Mouse (Mus musculus): ENCODE measurements at regions not wholly inside any gene's neighbourhood (a gene's known extent, or its start where the extent isn't known, plus 50 kb on each side); places are given as distances from the start of the nearest gene placed in this dataset.
"Not testable (repeated sequence)": the region's sequence is repeated elsewhere in the genome, so short reads cannot be mapped to it uniquely, and the experiment has no call there.

GRCm38 (mm10) chr12:92884014-92884413 lies 1035.1 kb upstream of the Sel1l start:
- DNase-seq (ENCODE audit: low spot score), result not testable (repeated sequence)

- not testable (repeated sequence) for DNase-seq (ENCODE audit: low spot score)
These were observed 1034.1 kb upstream of the Sel1l start for GRCm38 (mm10) chr12:92883091-92883490.

DNA sequence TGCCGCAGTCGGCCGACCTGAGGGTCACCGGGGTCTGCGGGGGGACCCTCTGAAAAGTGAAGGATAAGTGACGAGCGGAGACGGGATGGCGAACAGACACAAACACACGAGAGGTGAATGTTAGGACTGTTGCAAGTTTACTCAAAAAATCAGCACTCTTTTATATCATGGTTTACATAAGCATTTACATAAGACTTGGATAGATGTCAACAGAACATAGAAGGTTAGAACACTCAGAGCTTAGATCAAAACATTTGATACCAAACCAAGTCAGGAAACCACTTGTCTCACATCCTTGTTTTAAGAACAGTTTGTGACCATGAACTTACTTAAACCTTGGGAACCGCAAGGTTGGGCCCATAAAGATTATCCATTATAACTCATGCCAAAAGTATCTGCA lies 1033.6 kb upstream of the Sel1l start:
- not testable (repeated sequence) for DNase-seq (ENCODE audit: low spot score)

GRCm38 (mm10) chr12:92873602-92874001 lies 1024.6 kb upstream of the Sel1l start:
- DNase-seq (ENCODE audit: low spot score), result no peak

DNA sequence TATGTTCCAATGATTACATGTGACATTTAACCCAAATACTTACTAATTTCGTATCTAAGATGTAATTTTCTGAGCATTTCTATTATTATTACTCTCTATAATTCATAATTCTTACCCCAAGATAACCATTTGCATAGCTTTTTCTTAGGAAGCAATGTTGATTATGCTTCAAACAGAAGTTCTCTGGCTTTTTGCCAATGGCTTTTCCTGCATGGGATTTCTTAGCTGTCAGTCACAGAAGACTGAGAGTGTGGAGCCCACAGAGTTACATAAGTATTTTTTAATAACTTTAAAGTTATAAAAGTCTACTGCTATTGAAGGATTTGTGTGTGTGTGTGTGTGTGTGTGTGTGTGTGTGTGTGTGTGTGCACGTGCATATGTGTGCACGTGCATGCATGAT lies 1020.4 kb upstream of the Sel1l start:
- DNase-seq (ENCODE audit: low spot score), result no peak

GRCm38 (mm10) chr12:92823090-92823786 lies 974.3 kb upstream of the Sel1l start:
- DNase-seq (ENCODE audit: low spot score), result no peak

GRCm38 (mm10) chr12:92818610-92819009 lies 969.7 kb upstream of the Sel1l start:
- no peak for DNase-seq (ENCODE audit: low spot score)

DNA sequence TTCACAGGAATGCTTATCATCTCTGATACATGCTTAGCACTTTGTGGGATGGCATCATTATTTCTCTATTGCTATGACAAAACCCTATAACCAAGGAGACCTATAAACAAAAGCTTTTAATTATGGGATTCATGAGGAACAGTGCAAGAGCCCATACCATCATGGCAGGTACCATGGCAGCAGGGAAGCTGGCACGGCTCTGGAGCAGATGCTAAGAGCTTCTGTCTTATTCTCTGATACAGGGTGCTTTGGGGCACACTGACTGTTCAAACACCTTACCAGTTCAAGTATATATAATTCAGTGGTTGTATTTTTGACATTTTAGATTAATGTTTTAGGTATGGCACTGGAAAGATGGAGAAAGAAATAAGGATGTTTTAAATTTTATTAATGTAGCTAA lies 952.2 kb upstream of the Sel1l start:
- DNase-seq (ENCODE audit: low spot score), result no peak

DNA sequence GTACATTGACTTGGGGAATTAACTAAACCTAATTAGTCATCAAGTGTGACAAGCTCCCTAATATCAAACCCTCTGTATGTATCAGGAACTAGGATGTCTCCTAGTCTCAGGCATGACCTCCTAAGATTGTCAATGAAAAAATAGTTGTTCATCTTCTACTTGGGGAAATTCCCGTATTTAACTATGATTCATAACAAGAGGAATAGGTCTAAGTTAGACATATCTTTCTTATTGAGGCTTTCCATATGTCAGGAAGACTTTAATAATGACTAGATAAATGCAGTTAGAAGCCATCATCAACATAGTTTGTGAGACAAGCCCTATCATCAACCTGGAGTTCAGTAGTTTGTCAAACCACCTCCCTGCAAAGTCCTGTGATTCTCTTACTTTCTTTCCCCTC lies 934.4 kb upstream of the Sel1l start:
- no peak for DNase-seq (ENCODE audit: low spot score)

GRCm38 (mm10) chr12:92779695-92780292 lies 930.8 kb upstream of the Sel1l start:
- DNase-seq (ENCODE audit: low spot score), result no peak

- no peak for DNase-seq (ENCODE audit: low spot score)
These were observed 926.7 kb upstream of the Sel1l start for GRCm38 (mm10) chr12:92775668-92776067.

GRCm38 (mm10) chr12:92748576-92748975 lies 899.6 kb upstream of the Sel1l start:
- no peak for DNase-seq (ENCODE audit: low spot score)

DNA sequence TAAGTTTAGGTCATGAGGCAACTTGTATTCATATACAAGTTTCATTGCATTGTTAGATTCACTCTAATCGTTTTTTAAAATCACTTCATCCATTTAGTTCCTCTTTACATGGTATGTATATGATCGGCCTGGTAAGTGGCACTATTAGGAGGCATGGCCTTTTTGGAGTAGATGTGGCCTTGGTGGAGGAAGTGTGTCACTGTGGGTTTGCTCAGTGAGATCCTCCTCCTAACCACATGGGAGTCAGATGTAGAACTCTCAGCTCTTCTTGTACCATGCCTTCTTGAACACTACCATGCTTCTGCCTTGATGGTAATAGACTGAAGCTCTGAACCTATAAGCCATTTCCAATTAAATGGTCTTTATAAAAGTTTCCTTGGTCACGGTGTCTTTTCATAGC lies 891.9 kb upstream of the Sel1l start:
- no peak for DNase-seq (ENCODE audit: low spot score)

DNA sequence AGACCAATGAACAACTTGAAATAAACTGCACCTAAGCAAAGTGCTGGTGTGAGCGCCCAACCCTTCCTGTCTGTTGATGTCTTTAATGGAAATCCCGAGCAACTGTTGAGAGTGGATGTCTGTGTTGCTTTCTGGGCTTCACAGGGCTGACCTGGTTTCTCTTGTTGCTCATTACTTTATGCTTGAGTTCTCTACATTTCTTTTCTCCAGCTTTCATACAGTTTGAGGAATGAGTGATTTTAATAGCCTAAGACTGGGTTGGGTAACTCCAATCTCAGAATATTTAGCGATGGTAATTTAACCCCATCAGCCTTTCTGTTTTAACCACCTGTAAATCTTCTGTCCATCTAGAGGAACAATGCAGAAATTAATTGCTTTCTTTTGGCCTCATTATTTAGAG lies 890.2 kb upstream of the Sel1l start:
- DNase-seq (ENCODE audit: low spot score), result no peak

GRCm38 (mm10) chr12:92737623-92738370 lies 888.8 kb upstream of the Sel1l start:
- DNase-seq (ENCODE audit: low spot score), result no peak

DNA sequence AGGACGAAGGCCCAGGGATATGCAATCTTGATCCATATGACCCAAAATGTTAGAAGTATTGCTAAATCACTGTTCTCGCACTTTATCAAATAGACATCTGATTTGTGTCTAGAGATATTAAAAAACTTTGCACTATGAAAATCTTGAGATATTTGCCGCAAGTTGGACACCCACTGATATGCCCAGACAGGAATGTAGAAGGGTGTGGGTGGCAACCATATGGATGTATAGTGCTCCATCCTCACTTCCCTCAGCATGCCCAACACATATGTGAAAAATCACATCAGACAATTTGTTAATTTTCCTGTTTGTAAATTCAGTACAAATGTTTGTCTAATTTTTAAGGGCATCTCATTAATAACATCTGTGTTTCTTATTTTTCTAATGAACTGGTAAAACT lies 874.1 kb upstream of the Sel1l start:
- DNase-seq (ENCODE audit: low spot score), result no peak

GRCm38 (mm10) chr12:92713415-92713814 lies 864.5 kb upstream of the Sel1l start:
- DNase-seq (ENCODE audit: low spot score), result no peak

DNA sequence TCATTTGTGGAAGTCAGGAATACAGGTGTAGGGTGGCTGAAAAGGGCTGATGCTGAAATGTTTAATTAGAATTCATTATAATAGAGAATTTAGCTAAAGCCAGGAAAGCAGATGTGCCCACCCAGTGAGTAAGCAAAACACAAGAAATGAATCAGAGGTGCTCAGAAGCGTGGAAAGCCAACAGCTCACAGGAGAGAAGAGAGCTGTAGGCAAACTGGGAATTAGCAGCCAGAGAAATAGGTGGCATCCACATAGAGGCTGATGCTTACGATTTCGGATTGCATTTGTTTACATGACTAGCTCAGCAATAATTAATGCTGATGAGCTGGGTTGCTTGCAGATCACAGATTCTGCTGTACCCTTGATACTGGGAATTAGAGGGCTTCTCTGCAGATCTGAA lies 859.5 kb upstream of the Sel1l start:
- DNase-seq (ENCODE audit: low spot score), result no peak

DNA sequence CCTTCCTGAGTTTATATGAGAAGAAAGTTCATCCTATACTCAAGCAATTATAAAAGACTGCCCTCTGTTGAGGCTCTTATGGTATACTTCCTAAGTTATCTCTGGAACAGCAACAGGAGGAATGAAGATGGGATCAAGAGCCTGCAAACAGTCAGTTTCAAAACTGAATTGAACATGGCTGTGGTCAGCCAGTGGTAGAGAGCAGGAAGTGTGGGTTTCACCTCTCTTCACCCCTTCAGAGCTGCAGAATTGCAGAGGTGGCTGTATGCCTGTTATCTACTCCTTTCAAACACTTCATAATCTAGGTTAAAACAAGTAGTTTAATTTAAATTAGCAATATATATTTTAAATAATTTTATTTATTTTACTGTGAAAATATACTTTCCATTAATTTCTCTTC lies 854.8 kb upstream of the Sel1l start:
- DNase-seq (ENCODE audit: low spot score), result no peak

DNA sequence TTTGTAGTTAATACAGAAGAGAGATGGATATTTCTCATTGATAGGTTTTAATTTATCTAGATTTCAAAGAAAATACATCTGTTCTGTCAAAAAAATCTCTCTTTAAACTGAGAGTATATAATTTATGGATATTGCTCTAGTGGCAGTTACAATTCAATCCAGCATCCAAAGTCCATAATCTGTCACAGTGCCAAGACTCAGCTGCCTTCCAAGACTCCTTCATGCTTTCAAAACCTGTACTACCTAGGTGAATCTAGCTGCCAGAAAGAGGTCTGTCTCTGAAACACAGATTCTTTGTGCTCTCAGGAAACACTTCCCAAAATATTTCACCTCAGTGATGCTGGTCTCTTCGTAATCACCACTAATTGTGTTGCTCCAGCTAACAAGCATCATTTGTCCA lies 844.0 kb upstream of the Sel1l start:
- DNase-seq (ENCODE audit: low spot score), result no peak

DNA sequence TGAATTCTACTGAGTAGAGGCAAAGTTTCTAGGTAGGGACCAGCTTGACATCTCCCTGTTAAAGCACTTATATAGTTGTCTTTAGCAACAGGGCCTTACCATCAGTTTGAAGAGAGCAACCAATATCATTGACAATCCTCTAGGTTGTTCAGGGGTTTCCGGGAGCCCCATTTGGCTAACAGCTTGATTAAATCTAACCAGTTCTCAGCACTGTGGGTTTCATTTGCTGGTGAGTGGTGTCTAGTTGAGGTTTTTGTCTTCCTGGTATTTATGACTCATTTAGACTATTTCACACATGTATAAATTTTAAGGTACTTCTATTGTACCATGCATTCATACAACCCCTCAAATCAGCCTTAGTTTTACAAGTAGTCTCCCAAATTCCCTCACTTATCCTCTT lies 823.4 kb upstream of the Sel1l start:
- DNase-seq (ENCODE audit: low spot score), result no peak

DNA sequence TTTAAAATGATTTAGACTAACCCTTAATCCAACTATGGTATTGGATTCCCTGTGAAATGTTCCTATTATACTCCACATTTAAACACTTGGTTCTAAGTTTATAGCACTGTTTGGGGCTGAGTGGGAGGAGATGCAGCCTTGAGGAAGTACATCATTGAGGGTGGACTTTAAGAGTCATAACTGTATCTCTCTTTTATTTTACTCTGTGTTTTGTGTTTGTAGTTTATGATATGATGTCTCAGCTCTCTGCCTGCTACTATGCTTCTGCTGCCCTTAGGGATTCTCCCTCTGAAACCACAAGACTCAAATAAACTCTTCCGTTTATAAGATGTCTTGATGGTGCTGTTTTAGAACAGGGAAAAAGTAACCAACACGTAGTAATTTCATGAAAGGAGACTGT lies 797.7 kb upstream of the Sel1l start:
- no peak for DNase-seq (ENCODE audit: low spot score)

GRCm38 (mm10) chr12:92645006-92645624 lies 796.2 kb upstream of the Sel1l start:
- DNase-seq (ENCODE audit: low spot score), result no peak
